Mouse (Mus musculus): ENCODE measurements at regions not wholly inside any gene's neighbourhood (a gene's known extent, or its start where the extent isn't known, plus 50 kb on each side); places are given as distances from the start of the nearest gene placed in this dataset.
A peak's percentile ranks its signal among the peaks of the same experiment; 100 is the strongest.

GRCm38 (mm10) chr9:25201671-25202070 lies 50.1 kb upstream of the Herpud2 start:
- WGBS, result 39% methylated on average over 6 of the region's 6 CpGs

More at GRCm38 (mm10) chr9:25201671-25202070, 50.1 kb upstream of the Herpud2 start:
- H3K27me3 ChIP-seq, result no peaks in the 10 kb centered on the region
- H3K9me3 ChIP-seq, result no peaks in the 10 kb centered on the region; the same call in 1 of the 2 replicates
- 0 out of 2 replicates have a peak overlapping the region, but pooled peaks have one; percentile 28 for H3K27ac ChIP-seq
- no peak for ATAC-seq (ENCODE audit: insufficient number of reproducible peaks, insufficient read depth, low FRiP score, low TSS enrichment, low read depth)
- no peak overlapping the region; the same call in 1 of the 2 replicates for H3K4me2 ChIP-seq
- no peaks in the 10 kb centered on the region for H3K36me3 ChIP-seq
- H3K4me1 ChIP-seq, result no peaks in the 10 kb centered on the region
- no peak overlapping the region for H3K9ac ChIP-seq
- no peak overlapping the region for H3K4me3 ChIP-seq

Measured in embryonic facial prominence, embryonic 13.5 days (tissue).